Mouse (Mus musculus): ENCODE measurements around the gene Pcyt2. TPM values are rescaled to one million over a fixed set of nuclear protein-coding genes. Genes with fewer than 3 reads are reported as not detected.

The Pcyt2 gene
- 173 and 181 TPM in 2 replicates for polyA plus RNA-seq (2014; fragmentation: Nextera tagmentation; extraction: Ambion mirVana)

DNA sequence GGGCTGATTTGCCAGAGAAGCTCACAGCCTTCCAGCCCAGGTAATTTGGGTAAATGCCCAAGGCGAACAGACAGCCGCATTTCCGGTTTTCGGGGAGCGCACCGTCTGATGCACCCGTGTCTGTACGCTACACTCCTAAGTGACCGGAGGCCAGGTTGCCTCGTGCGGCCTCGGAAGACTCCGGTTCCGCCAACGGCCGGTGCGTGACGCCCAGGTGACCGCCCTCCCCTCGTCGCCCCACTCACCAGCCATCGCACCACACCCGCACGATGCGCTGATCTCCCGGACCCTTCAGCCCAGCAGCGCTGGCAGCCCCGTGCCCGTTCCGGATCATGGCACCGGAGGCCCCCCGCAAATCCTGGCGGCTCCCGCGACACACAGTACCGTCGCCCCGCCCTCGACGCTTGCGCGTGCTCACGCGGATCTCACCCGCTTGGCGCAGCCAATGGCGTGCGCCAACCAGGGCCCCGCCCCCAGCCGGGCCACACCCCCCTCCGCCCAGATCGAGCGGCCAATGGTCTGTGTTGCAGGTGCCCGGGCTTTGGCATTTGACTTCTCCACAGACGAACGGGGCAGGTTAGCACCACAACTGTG lies at the start of gene Pcyt2:
Pcyt2 (minus strand) TSS at position 418 of the 594 bp plus-strand sequence.
- DNase-seq (ENCODE audit: low spot score) (peak; percentile 92), ATAC-seq (ENCODE audit: low FRiP score) (peak; percentile 95)
- WGBS: 1% methylated on average over 56 of the region's 56 CpGs

DNA sequence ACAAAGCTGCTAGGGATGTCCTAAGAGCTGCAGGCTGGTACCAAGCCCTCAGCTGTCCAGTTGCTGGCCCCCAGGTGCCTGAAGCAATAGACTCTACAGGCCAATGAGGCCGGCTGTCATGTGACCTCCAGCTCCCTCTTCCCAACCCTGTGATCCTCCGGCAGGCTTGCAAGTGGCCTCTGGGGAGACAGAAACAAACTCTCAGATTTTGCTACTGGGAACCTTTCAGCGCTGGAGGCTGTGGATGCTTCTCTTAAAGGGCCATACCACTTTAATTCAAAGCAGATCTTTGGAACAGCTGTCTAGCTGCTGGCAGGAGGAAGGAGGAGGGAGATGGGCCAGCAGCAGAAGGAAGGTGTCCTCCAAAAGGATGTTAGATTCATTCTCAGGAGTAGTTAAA lies 48.9 kb upstream of the Pcyt2 start:
- Histone ChIP-seq H3K27me3 (ENCODE audit: control insufficient read depth, insufficient read depth, low read length) (peaks cover 24% of the 10 kb centered on the region), H3K36me3 (replicated peaks; ENCODE audit: control insufficient read depth, insufficient read depth) (no peaks in the 10 kb centered on the region), H3K9ac (no peak overlapping the region), H3K4me3 (replicated peaks; ENCODE audit: low read length) (no peak overlapping the region), H3K4me2 (replicated peaks) (no peak overlapping the region), H3K4me1 (replicated peaks; ENCODE audit: control insufficient read depth, insufficient read depth, low read length) (no peaks in the 10 kb centered on the region), H3K27ac (no peak overlapping the region), H3K9me3 (ENCODE audit: control insufficient read depth, low read length) (no peaks in the 10 kb centered on the region)
- no peak for ATAC-seq (ENCODE audit: low FRiP score)
- 9% methylated on average over 3 of the region's 3 CpGs for WGBS
- no peak for DNase-seq (ENCODE audit: low spot score)

More for the DNA sequence above, at the start of gene Pcyt2:
- H3K27me3 ChIP-seq (ENCODE audit: control insufficient read depth, insufficient read depth, low read length): no peaks in the 10 kb centered on the region
- peaks cover 70% of the 10 kb centered on the region for H3K36me3 ChIP-seq (replicated peaks; ENCODE audit: control insufficient read depth, insufficient read depth)
- no peaks in the 10 kb centered on the region for H3K9me3 ChIP-seq (ENCODE audit: control insufficient read depth, low read length)
- peak within 1 kb of the TSS; percentile 78 for H3K9ac ChIP-seq
- H3K4me3 ChIP-seq (replicated peaks; ENCODE audit: low read length): peak within 1 kb of the TSS; percentile 80
- H3K4me1 ChIP-seq (replicated peaks; ENCODE audit: control insufficient read depth, insufficient read depth, low read length): peaks cover 18% of the 10 kb centered on the region
- H3K27ac ChIP-seq: peak within 1 kb of the TSS; percentile 84
- peak within 1 kb of the TSS; percentile 80 for H3K4me2 ChIP-seq (replicated peaks)

DNA sequence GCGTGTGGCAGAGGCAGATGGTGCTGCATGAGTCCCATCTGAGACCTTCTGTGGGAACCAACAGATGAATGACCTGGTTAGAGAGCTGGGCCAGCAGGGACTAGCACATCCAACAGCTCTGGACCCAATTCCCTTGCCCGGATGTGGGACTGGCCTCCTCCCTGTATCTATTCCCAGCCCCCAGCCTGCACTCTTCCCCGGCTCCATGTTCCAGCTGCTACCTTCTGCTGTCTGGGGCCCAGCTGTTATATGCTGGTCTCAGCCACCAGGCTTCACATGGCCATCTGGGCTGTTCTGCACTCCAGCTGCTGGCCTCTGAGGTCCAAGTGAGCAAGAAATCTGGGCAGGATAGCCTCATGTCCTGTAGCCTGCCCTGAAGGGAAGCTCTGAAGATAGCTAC lies 47.7 kb upstream of the Pcyt2 start:
- 76% methylated on average over 3 of the region's 3 CpGs for WGBS
- Histone ChIP-seq H3K4me1 (replicated peaks; ENCODE audit: control insufficient read depth, insufficient read depth, low read length) (peaks cover 8% of the 10 kb centered on the region), H3K4me2 (replicated peaks) (no peak overlapping the region), H3K9me3 (ENCODE audit: control insufficient read depth, low read length) (no peaks in the 10 kb centered on the region), H3K27me3 (ENCODE audit: control insufficient read depth, insufficient read depth, low read length) (peaks cover 36% of the 10 kb centered on the region), H3K4me3 (replicated peaks; ENCODE audit: low read length) (no peak overlapping the region), H3K9ac (no peak overlapping the region), H3K36me3 (replicated peaks; ENCODE audit: control insufficient read depth, insufficient read depth) (no peaks in the 10 kb centered on the region), H3K27ac (no peak overlapping the region)
- no peak for ATAC-seq (ENCODE audit: low FRiP score)
- DNase-seq (ENCODE audit: low spot score): no peak

DNA sequence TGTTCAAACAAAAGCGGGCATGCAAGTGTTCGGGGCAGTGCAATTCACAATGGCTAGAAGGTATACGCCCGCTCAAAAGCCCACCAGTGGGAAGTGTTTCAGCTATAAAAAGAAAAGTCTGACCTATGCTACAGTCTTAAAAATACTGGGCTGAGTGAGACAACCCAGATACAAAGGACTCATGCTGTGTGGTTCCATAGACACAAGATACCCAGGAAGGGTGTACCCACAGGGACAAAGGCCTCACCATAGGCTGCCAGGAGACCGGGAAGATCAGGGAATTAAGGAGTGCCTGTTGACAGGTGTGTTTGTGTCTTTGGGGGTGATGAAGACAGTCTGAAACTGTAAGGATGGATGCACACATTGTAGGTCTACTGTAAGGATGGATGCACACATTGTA lies 46.0 kb upstream of the Pcyt2 start:
- Histone ChIP-seq H3K4me1 (replicated peaks; ENCODE audit: control insufficient read depth, insufficient read depth, low read length) (peaks cover 17% of the 10 kb centered on the region), H3K4me3 (replicated peaks; ENCODE audit: low read length) (no peak overlapping the region), H3K27ac (no peak overlapping the region), H3K9ac (no peak overlapping the region), H3K4me2 (replicated peaks) (no peak overlapping the region), H3K9me3 (ENCODE audit: control insufficient read depth, low read length) (no peaks in the 10 kb centered on the region), H3K36me3 (replicated peaks; ENCODE audit: control insufficient read depth, insufficient read depth) (no peaks in the 10 kb centered on the region), H3K27me3 (ENCODE audit: control insufficient read depth, insufficient read depth, low read length) (peaks cover 53% of the 10 kb centered on the region)
- WGBS: 63% methylated on average over 5 of the region's 5 CpGs
- ATAC-seq (ENCODE audit: low FRiP score) (no peak), DNase-seq (ENCODE audit: low spot score) (no peak)

DNA sequence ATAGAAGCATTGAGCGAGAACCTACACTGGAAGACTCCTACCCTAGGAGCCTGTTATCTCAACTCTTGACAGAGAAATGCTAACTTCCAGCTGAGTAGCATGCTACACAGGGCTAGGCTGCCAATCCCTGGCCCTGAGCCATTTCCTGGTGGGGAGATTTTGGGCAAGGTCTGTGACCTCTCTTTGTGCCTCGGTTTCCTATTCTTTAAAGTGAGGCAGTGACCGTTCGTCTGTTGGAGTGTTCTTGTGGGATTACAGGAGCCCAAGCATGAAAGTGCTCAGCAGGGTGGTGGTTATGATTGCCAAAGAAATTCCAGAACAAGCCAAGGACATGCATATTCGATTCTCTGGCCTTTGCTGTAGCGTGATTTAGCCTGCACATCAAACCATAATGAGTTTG lies 45.0 kb upstream of the Pcyt2 start:
- ATAC-seq (ENCODE audit: low FRiP score) (no peak), DNase-seq (ENCODE audit: low spot score) (no peak)
- 44% methylated on average over 6 of the region's 6 CpGs for WGBS
- H3K4me1 ChIP-seq (replicated peaks; ENCODE audit: control insufficient read depth, insufficient read depth, low read length): peaks cover 17% of the 10 kb centered on the region
- no peak overlapping the region for H3K27ac ChIP-seq
- H3K9ac ChIP-seq: no peak overlapping the region
- H3K4me3 ChIP-seq (replicated peaks; ENCODE audit: low read length): no peak overlapping the region
- peaks cover 62% of the 10 kb centered on the region for H3K27me3 ChIP-seq (ENCODE audit: control insufficient read depth, insufficient read depth, low read length)
- no peak overlapping the region for H3K4me2 ChIP-seq (replicated peaks)
- H3K9me3 ChIP-seq (ENCODE audit: control insufficient read depth, low read length): no peaks in the 10 kb centered on the region
- H3K36me3 ChIP-seq (replicated peaks; ENCODE audit: control insufficient read depth, insufficient read depth): no peaks in the 10 kb centered on the region

DNA sequence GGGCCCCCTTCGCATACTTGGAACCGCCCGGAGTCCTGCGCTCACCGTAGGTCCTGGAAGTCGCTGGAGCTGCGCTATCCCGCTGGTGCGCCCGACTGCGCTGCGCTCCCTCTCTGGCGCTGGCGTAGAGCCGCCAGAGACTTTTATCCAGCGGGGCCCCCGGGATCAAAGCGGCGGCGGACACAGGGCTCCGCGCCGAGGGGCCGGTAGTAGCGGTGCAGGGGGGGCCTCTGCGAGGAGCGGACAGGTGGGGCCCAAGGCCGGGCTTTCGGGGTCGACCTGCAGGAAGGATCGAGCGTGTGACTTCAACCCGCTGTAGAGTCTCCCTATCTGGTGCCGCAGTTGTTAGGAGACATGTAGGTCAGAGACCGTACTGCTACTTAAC lies 43.3 kb upstream of the Pcyt2 start, which contains the start of gene Notum:
Notum (minus strand) TSS at position 100 of the 385 bp plus-strand sequence.
- Histone ChIP-seq H3K4me1 (replicated peaks; ENCODE audit: control insufficient read depth, insufficient read depth, low read length) (peaks cover 17% of the 10 kb centered on the region), H3K27me3 (ENCODE audit: control insufficient read depth, insufficient read depth, low read length) (peaks cover 72% of the 10 kb centered on the region), H3K9ac (no peak within 1 kb of the TSS), H3K9me3 (ENCODE audit: control insufficient read depth, low read length) (no peaks in the 10 kb centered on the region), H3K36me3 (replicated peaks; ENCODE audit: control insufficient read depth, insufficient read depth) (no peaks in the 10 kb centered on the region), H3K4me2 (replicated peaks) (peak within 1 kb of the TSS; percentile 51), H3K4me3 (replicated peaks; ENCODE audit: low read length) (peak within 1 kb of the TSS; percentile 31), H3K27ac (no peak within 1 kb of the TSS)
- ATAC-seq (ENCODE audit: low FRiP score): peak; percentile 24; the same call in 1 of the 2 replicates
- no peak for DNase-seq (ENCODE audit: low spot score)
- 1% methylated on average over 35 of the region's 35 CpGs for WGBS

DNA sequence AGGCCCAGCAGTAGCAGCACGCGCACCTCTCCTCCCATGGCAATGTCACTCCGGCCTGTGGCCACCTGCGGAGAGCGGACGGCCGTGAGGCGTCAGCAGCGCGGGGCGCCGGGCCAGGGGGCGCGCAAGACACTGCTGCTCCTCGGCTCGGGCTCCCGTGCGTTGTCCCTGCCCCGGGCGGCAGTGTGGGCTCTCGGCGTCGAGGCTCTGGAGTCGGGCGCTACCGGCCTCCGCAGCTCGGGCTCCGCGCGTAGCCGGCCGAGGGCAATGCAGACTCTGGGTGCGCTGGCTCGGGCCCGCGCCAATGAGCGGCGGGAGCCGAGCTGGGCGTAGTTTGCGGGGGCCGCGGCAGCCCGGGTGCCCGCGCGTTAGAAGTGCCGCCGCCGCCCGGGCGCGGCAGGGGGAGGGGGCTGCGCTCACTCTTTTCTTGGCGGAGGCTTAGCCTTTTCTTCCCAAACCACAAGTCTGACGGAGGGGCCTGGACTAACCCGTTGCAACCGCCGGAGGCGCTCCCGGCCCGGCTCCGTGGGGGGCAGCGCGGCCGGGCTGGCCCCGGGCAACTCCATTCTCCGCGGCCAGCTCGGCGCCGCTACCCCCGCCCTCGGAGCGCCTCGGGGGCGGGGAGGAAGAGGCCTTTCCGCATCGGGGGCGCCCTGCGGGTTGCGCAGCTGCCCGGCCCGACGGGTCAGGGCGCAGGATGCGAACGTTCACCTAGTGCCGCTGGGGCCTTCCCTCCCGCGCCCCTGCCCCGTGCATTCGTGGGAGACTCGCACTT lies 42.8 kb upstream of the Pcyt2 start:
- ATAC-seq (ENCODE audit: low FRiP score) (peak; percentile 66; the same call in 1 of the 2 replicates), DNase-seq (ENCODE audit: low spot score) (no peak)
- Histone ChIP-seq H3K36me3 (replicated peaks; ENCODE audit: control insufficient read depth, insufficient read depth) (no peaks in the 10 kb centered on the region), H3K27ac (no peak overlapping the region), H3K4me3 (replicated peaks; ENCODE audit: low read length) (peak overlapping the region; percentile 31), H3K4me2 (replicated peaks) (peak overlapping the region; percentile 51), H3K9me3 (ENCODE audit: control insufficient read depth, low read length) (no peaks in the 10 kb centered on the region), H3K9ac (no peak overlapping the region), H3K27me3 (ENCODE audit: control insufficient read depth, insufficient read depth, low read length) (peaks cover 72% of the 10 kb centered on the region), H3K4me1 (replicated peaks; ENCODE audit: control insufficient read depth, insufficient read depth, low read length) (peaks cover 17% of the 10 kb centered on the region)
- WGBS: under 1% methylated on average over 92 of the region's 95 CpGs

DNA sequence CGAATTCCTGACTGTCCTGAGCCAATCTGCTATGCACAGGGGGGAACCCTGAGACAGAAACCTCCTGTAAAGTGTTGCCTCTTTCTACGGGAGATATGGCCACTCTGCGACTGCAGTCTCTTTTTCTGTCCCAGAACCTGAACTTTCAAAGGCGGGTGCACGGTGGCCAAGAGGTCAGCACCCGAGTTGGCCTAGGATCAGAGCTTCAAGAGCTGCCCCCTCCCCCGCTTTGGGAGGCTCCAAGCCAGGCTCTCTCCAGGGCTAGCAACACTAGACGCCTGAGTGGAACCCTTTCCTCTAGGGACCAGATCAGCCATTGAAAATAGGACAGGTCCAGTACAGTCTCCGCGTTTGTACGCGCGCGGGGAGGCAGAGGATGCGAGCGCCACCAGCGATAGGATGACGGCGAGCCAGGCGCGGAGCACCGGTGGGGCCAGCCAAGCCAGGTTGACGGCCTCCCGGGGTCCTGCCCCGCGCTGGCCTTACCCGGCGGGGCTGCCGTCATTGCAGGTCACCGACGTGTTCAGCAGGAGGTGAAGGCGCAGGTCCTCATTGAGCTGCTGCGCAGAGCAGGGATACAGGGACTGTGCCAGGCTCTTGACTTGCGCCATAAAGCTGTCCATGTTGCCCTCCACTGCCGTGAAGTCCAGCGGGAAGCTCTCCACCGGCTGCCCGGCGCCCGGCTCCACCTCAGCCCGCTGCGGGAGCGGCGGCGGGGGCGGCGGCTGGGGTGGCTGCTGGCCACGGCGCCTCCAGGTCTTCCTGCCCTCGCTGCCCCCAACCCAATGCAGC lies 42.0 kb upstream of the Pcyt2 start:
- no peak overlapping the region for H3K9ac ChIP-seq
- H3K27ac ChIP-seq: no peak overlapping the region
- no peak for DNase-seq (ENCODE audit: low spot score)

DNA sequence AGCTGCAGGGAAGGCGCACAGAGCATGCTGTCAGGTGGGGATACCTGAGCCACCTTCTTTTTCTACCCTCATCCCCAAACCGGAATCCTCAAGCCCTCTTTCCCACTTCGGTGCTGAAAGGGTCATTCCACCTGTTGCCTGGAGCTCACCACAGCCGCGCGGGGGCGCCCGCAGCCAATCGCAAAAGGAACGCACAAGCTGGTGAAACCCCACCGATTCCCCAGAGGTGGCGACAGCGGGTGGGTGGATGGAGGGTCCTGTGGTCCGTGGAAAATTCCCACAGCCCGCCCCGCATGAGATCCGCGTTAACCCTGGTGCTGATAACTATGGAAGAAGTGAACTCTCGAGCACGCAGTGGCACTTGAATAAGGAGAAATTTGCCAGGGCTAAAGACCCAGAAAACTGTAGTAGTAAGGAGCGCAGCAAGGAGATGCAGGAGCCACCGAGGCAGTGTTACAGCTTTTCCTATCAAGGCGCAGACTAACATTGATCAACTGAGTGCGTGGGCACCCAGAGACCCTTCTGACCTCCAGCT lies 41.2 kb upstream of the Pcyt2 start:
- Histone ChIP-seq H3K4me2 (replicated peaks) (no peak overlapping the region), H3K27me3 (ENCODE audit: control insufficient read depth, insufficient read depth, low read length) (peaks cover 71% of the 10 kb centered on the region), H3K36me3 (replicated peaks; ENCODE audit: control insufficient read depth, insufficient read depth) (no peaks in the 10 kb centered on the region), H3K9ac (no peak overlapping the region), H3K4me3 (replicated peaks; ENCODE audit: low read length) (no peak overlapping the region), H3K4me1 (replicated peaks; ENCODE audit: control insufficient read depth, insufficient read depth, low read length) (peaks cover 17% of the 10 kb centered on the region), H3K9me3 (ENCODE audit: control insufficient read depth, low read length) (no peaks in the 10 kb centered on the region), H3K27ac (no peak overlapping the region)
- DNase-seq (ENCODE audit: low spot score): peak; percentile 57
- WGBS: 3% methylated on average over 24 of the region's 24 CpGs
- ATAC-seq (ENCODE audit: low FRiP score): no peak

More for the DNA sequence above, 42.0 kb upstream of the Pcyt2 start:
- Histone ChIP-seq H3K27me3 (ENCODE audit: control insufficient read depth, insufficient read depth, low read length) (peaks cover 72% of the 10 kb centered on the region), H3K36me3 (replicated peaks; ENCODE audit: control insufficient read depth, insufficient read depth) (no peaks in the 10 kb centered on the region), H3K4me2 (replicated peaks) (peak overlapping the region; percentile 51), H3K4me3 (replicated peaks; ENCODE audit: low read length) (peak overlapping the region; percentile 31), H3K9me3 (ENCODE audit: control insufficient read depth, low read length) (no peaks in the 10 kb centered on the region), H3K4me1 (replicated peaks; ENCODE audit: control insufficient read depth, insufficient read depth, low read length) (peaks cover 17% of the 10 kb centered on the region)
- ATAC-seq (ENCODE audit: low FRiP score): no peak
- WGBS: 3% methylated on average over 45 of the region's 50 CpGs

All from hindbrain, embryonic 14.5 days (tissue).